Mouse (Mus musculus) embryonic facial prominence, embryonic 14.5 days (tissue): ENCODE measurements at regions not wholly inside any gene's neighbourhood (a gene's known extent, or its start where the extent isn't known, plus 50 kb on each side); places are given as distances from the start of the nearest gene placed in this dataset.

Source experiments
- ATAC-seq: fragments of 200-750 bp; cut with Nextera tagmentation; 2 replicates; pipeline ENCODE4 v1.8.0; 2017; ENCODE audit warnings: low read depth, moderate number of reproducible peaks, moderate TSS enrichment
- DNase-seq: peaks from one replicate; pipeline ENCODE4 v3.0.0-alpha.2; 2015; ENCODE audit warnings: low spot score
- H3K27ac ChIP-seq: fragments of 300-500 bp; sonication (generic); replicated peaks from 2 replicates; pipeline ENCODE4 v1.5.1; 2014; ENCODE audit warnings: low read depth, mild to moderate bottlenecking, low read length, moderate library complexity
- H3K27me3 ChIP-seq: fragments of 300-500 bp; sonication (generic); replicated peaks from 2 replicates; pipeline ENCODE4 v1.6.1; 2014; ENCODE audit warnings: low read length; ENCODE audit not compliant: control insufficient read depth, insufficient read depth
- H3K36me3 ChIP-seq: fragments of 300-500 bp; sonication (generic); 2 replicates; pipeline ENCODE4 v1.6.1; 2014; ENCODE audit warnings: low read length, mixed read lengths; ENCODE audit not compliant: control insufficient read depth, insufficient read depth
- H3K4me1 ChIP-seq: fragments of 300-500 bp; sonication (generic); 2 replicates; pipeline ENCODE4 v1.6.1; 2014; ENCODE audit warnings: antibody characterized with exemption, low read length; ENCODE audit not compliant: control insufficient read depth, insufficient read depth
- H3K4me2 ChIP-seq: fragments of 300-500 bp; sonication (generic); 2 replicates; pipeline ENCODE4 v1.6.1; 2014; ENCODE audit warnings: low read depth, mild to moderate bottlenecking, low read length, moderate library complexity, mixed read lengths
- H3K4me3 ChIP-seq: fragments of 300-500 bp; sonication (generic); 2 replicates; pipeline ENCODE4 v1.5.1; 2014; ENCODE audit warnings: low read depth, mild to moderate bottlenecking, low read length
- H3K9ac ChIP-seq: fragments of 300-500 bp; sonication (generic); 2 replicates; pipeline ENCODE4 v1.6.1; 2014; ENCODE audit warnings: low read depth, mild to moderate bottlenecking, low read length, moderate library complexity, mixed read lengths
- H3K9me3 ChIP-seq: fragments of 300-500 bp; sonication (generic); 2 replicates; pipeline ENCODE4 v1.6.1; 2016; ENCODE audit warnings: low read length; ENCODE audit not compliant: control insufficient read depth
- WGBS: fragments of 180-500 bp; shearing (Covaris S2); extraction: QIAGEN DNeasy Blood & Tissue Kit; methylation state at CpG from one replicate; pipeline ENCODE4 v1.1.7; 2014; 5-methylcytosine and 5-hydroxymethylcytosine counted together

GRCm38 (mm10) chr4:10789141-10789540, 85.2 kb upstream of the 2610301B20Rik start:
- H3K4me1 ChIP-seq: no peaks in the 10 kb centered on the region; the same call in 1 of the 2 replicates
- no peaks in the 10 kb centered on the region for H3K9me3 ChIP-seq
- no peak overlapping the region for H3K4me3 ChIP-seq
- WGBS: 72% methylated on average over 3 of the region's 3 CpGs
- no peak overlapping the region for H3K4me2 ChIP-seq
- DNase-seq: no peak
- no peak for ATAC-seq
- H3K27ac ChIP-seq: no peak overlapping the region
- no peaks in the 10 kb centered on the region for H3K36me3 ChIP-seq
- H3K27me3 ChIP-seq: no peaks in the 10 kb centered on the region
- no peak overlapping the region for H3K9ac ChIP-seq

- no peak overlapping the region for H3K27ac ChIP-seq
- H3K9ac ChIP-seq: no peak overlapping the region
- H3K27me3 ChIP-seq: no peaks in the 10 kb centered on the region
- WGBS: 45% methylated on average over 3 of the region's 3 CpGs
- no peaks in the 10 kb centered on the region for H3K36me3 ChIP-seq
- H3K4me1 ChIP-seq: no peaks in the 10 kb centered on the region
- H3K4me3 ChIP-seq: no peak overlapping the region
- ATAC-seq (peak; percentile 33; the same call in 1 of the 2 replicates), DNase-seq (no peak)
- no peak overlapping the region for H3K4me2 ChIP-seq
- H3K9me3 ChIP-seq: no peaks in the 10 kb centered on the region
These were observed 81.7 kb upstream of the 2610301B20Rik start for GRCm38 (mm10) chr4:10792628-10793027.

GRCm38 (mm10) chr4:10794471-10794870, 79.8 kb upstream of the 2610301B20Rik start:
- Histone ChIP-seq H3K9me3 (no peaks in the 10 kb centered on the region), H3K4me2 (no peak overlapping the region), H3K4me3 (no peak overlapping the region), H3K9ac (no peak overlapping the region), H3K36me3 (no peaks in the 10 kb centered on the region), H3K27me3 (no peaks in the 10 kb centered on the region), H3K4me1 (no peaks in the 10 kb centered on the region), H3K27ac (no peak overlapping the region)
- DNase-seq (peak; percentile 75), ATAC-seq (no peak)
- 32% methylated on average over 3 of the region's 3 CpGs for WGBS

- H3K4me3 ChIP-seq: no peak overlapping the region
- WGBS: 78% methylated on average over 3 of the region's 3 CpGs
- H3K27me3 ChIP-seq: no peaks in the 10 kb centered on the region
- DNase-seq (no peak), ATAC-seq (no peak)
- H3K4me2 ChIP-seq: no peak overlapping the region
- no peaks in the 10 kb centered on the region for H3K9me3 ChIP-seq
- no peaks in the 10 kb centered on the region for H3K4me1 ChIP-seq
- no peaks in the 10 kb centered on the region for H3K36me3 ChIP-seq
- H3K9ac ChIP-seq: no peak overlapping the region
- no peak overlapping the region for H3K27ac ChIP-seq
These were observed 73.3 kb upstream of the 2610301B20Rik start for GRCm38 (mm10) chr4:10800780-10801553.

GRCm38 (mm10) chr4:10804735-10805134, 69.6 kb upstream of the 2610301B20Rik start:
- H3K27me3 ChIP-seq: no peaks in the 10 kb centered on the region
- H3K36me3 ChIP-seq: no peaks in the 10 kb centered on the region
- no peaks in the 10 kb centered on the region for H3K9me3 ChIP-seq
- H3K4me3 ChIP-seq: no peak overlapping the region
- ATAC-seq (no peak), DNase-seq (no peak)
- H3K4me2 ChIP-seq: no peak overlapping the region
- no peak overlapping the region for H3K27ac ChIP-seq
- H3K4me1 ChIP-seq: no peaks in the 10 kb centered on the region
- 15% methylated on average over 1 of the region's 1 CpGs for WGBS
- no peak overlapping the region for H3K9ac ChIP-seq

GRCm38 (mm10) chr4:10807260-10807659, 67.0 kb upstream of the 2610301B20Rik start:
- 78% methylated on average over 3 of the region's 3 CpGs for WGBS
- Histone ChIP-seq H3K4me1 (no peaks in the 10 kb centered on the region), H3K27ac (no peak overlapping the region), H3K36me3 (no peaks in the 10 kb centered on the region), H3K9me3 (no peaks in the 10 kb centered on the region), H3K9ac (no peak overlapping the region), H3K4me2 (no peak overlapping the region), H3K27me3 (no peaks in the 10 kb centered on the region), H3K4me3 (no peak overlapping the region)
- ATAC-seq (no peak), DNase-seq (no peak)

- no peak overlapping the region for H3K9ac ChIP-seq
- no peak overlapping the region for H3K4me2 ChIP-seq
- H3K27ac ChIP-seq: no peak overlapping the region
- 80% methylated on average over 2 of the region's 2 CpGs for WGBS
- H3K4me3 ChIP-seq: no peak overlapping the region
- ATAC-seq (no peak), DNase-seq (no peak)
- H3K27me3 ChIP-seq: no peaks in the 10 kb centered on the region
- H3K36me3 ChIP-seq: no peaks in the 10 kb centered on the region
- no peaks in the 10 kb centered on the region for H3K9me3 ChIP-seq
- H3K4me1 ChIP-seq: no peaks in the 10 kb centered on the region
These were observed 61.4 kb upstream of the 2610301B20Rik start for GRCm38 (mm10) chr4:10812931-10813330.
